Mouse (Mus musculus) midbrain, embryonic 15.5 days (tissue): ENCODE data around the gene Nagpa. TPM values are rescaled to one million over a fixed set of nuclear protein-coding genes. Genes with fewer than 3 reads are reported as not detected.
"Not testable (repeated sequence)": the region's sequence is repeated elsewhere in the genome, so short reads cannot be mapped to it uniquely, and the experiment has no call there.

Experiments used
- ATAC-seq: fragments of 200-750 bp; cut with Nextera tagmentation; replicated peaks from 2 replicates; pipeline ENCODE4 v1.8.0; 2017; ENCODE audit warnings: moderate TSS enrichment
- H3K27ac ChIP-seq: fragments of 300-500 bp; sonication (generic); 2 replicates; pipeline ENCODE4 v1.5.1; 2015; ENCODE audit warnings: mild to moderate bottlenecking, inconsistent platforms
- H3K27me3 ChIP-seq: fragments of 300-500 bp; sonication (generic); replicated peaks from 2 replicates; pipeline ENCODE4 v1.6.1; 2015; ENCODE audit warnings: inconsistent platforms
- H3K36me3 ChIP-seq: fragments of 300-500 bp; sonication (generic); replicated peaks from 2 replicates; pipeline ENCODE4 v1.6.1; 2015; ENCODE audit warnings: inconsistent platforms
- H3K4me1 ChIP-seq: fragments of 300-500 bp; sonication (generic); 2 replicates; pipeline ENCODE4 v1.6.1; 2015; ENCODE audit warnings: inconsistent platforms
- H3K4me2 ChIP-seq: fragments of 300-500 bp; sonication (generic); 2 replicates; pipeline ENCODE4 v1.6.1; 2015; ENCODE audit warnings: inconsistent platforms, mild to moderate bottlenecking, moderate library complexity
- H3K4me3 ChIP-seq: fragments of 300-500 bp; sonication (generic); 2 replicates; pipeline ENCODE4 v1.5.1; 2015; ENCODE audit warnings: mild to moderate bottlenecking, inconsistent platforms
- H3K9ac ChIP-seq: fragments of 300-500 bp; sonication (generic); 2 replicates; pipeline ENCODE4 v1.6.1; 2015; ENCODE audit warnings: mild to moderate bottlenecking, inconsistent platforms
- H3K9me3 ChIP-seq: fragments of 300-500 bp; sonication (generic); 2 replicates; pipeline ENCODE4 v1.6.1; 2016; ENCODE audit warnings: inconsistent platforms
- WGBS: fragments of 180-500 bp; shearing (Covaris S2); methylation state at CpG from one replicate; pipeline ENCODE4 v1.1.7; 2015; ENCODE audit warnings: mixed read lengths; 5-methylcytosine and 5-hydroxymethylcytosine counted together
- polyA plus RNA-seq: library from polyadenylated mRNA; unstranded; fragments of >200 nt; fragmentation: Nextera tagmentation; extraction: Ambion mirVana; gene quantifications from 2 replicates; pipeline ENCODE4 v1.2.1, GENCODE M21; 2015

Gene Nagpa
- 11.4 and 14.3 TPM in 2 replicates for polyA plus RNA-seq

DNA sequence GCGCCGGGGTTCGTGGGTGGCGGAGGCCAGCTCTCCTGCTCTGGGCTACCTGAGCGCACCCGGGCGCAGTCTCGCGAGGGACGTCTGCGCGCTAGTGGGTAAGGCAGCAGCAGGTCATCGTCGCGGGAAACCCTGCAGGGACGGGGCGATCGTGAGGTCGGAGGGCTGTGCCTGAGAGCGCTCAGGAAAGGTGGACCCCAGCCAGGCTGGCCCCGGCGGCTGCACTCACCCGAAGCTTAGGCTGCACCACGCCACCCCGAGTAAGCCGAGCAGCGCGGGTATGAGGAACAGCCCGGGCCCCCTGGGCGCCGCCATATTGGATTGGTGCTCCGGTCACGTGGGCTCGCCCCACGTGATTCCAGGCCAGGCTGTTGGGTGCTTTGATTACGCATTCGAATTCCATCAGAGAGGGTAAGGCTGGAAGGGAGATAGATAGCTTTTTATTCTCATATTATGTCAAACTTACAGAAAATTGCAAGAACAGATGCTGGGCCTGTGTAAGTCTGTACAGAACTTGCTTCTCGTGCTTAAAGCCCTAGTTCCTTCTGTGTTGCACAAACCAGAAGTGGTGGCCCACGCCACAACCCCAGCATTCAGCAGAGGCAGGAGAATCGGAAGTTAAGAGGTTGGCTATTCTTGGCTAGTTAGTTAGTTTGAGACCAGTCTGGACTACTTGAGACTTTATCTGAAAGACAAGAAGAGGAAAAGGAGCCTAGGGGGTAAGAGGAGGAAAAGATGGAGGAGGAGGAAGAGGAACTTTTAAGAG is at the start of gene Nagpa:
Gene Nagpa (minus strand): TSS at position 345 of the 766 bp plus-strand sequence.
- peak; percentile 93 for ATAC-seq
- Histone ChIP-seq H3K9ac (peak within 1 kb of the TSS; percentile 62), H3K36me3 (no peaks in the 10 kb centered on the region), H3K4me2 (peak within 1 kb of the TSS; percentile 95), H3K9me3 (no peaks in the 10 kb centered on the region), H3K27me3 (0 out of 2 replicates have a peak, but pooled peaks cover 13% of the 10 kb centered on the region), H3K4me3 (peak within 1 kb of the TSS; percentile 83), H3K27ac (peak within 1 kb of the TSS; percentile 45; the same call in 1 of the 2 replicates), H3K4me1 (peaks cover 10% of the 10 kb centered on the region)
- WGBS = 4% methylated on average over 40 of the region's 40 CpGs

DNA sequence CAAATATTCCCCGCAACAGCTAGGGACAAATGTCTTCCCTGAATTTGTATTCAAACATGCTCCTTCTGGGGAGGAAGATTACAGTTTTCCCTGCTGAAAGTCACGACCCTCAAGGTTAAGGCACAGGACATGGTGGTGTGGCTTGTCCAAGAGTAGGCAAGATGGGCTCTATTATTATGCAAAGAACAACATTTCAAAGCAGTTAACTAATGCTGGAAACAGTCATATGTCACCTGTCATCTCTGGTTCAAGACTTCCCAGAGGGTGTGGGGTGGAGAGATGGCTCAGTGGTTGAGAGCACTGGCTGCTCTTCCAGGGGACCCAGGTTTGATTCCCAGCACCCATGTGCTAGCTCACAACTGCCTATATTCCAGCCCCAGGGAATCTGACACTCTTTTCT is 48.4 kb upstream of the Nagpa start:
- Histone ChIP-seq H3K9me3 (no peaks in the 10 kb centered on the region), H3K9ac (no peak overlapping the region), H3K4me2 (no peak overlapping the region), H3K36me3 (0 out of 2 replicates have a peak, but pooled peaks cover 6% of the 10 kb centered on the region), H3K4me1 (peaks cover 20% of the 10 kb centered on the region), H3K4me3 (no peak overlapping the region), H3K27me3 (no peaks in the 10 kb centered on the region), H3K27ac (no peak overlapping the region)
- no peak for ATAC-seq
- 89% methylated on average over 2 of the region's 2 CpGs for WGBS

DNA sequence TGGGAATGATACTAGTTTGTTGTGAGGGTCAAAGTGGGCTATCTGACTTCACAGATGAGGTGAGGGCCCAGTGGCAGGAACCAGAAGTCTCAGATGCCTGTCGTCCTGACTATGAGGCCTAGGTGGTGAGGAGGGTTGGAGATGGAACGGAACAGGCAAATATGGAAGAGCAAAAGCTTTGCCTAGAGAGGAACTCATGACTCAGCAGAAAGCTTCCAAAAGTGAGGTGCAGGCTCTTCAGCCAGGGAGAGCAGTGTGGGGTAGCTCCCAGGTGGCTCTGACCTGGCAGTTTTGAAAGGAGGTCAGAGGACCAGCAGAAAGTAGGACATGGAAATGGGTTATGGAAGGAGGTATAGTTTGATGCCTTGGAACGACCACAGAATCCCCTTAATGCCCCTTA is 47.1 kb upstream of the Nagpa start:
- Histone ChIP-seq H3K27me3 (no peaks in the 10 kb centered on the region), H3K36me3 (0 out of 2 replicates have a peak, but pooled peaks cover 6% of the 10 kb centered on the region), H3K9ac (no peak overlapping the region), H3K4me2 (no peak overlapping the region), H3K27ac (no peak overlapping the region), H3K9me3 (no peaks in the 10 kb centered on the region), H3K4me3 (no peak overlapping the region), H3K4me1 (peaks cover 14% of the 10 kb centered on the region)
- WGBS = 87% methylated on average over 3 of the region's 3 CpGs
- ATAC-seq = no peak

DNA sequence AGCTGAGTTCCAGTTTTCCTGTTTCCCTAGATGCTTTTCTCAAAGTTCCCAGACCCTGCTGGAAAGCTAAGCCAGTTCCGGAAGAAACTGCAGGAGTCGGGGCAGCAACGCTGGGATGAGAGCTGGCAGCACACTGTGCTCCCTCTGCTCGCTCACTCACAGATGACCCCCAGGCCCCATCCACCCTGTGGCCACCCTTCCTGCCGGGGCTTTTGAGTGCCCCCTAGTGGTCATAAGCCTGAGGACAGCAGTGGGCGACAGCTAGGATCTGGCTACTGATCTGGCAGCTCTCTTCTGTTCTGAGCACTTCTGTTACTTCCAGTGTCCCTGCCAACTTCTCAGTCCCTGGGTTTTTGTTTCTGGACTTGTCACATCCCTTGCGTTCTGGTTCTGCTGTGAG is 40.6 kb upstream of the Nagpa start:
- WGBS = 35% methylated on average over 7 of the region's 7 CpGs
- H3K4me1 ChIP-seq = no peaks in the 10 kb centered on the region
- H3K27ac ChIP-seq = no peak overlapping the region
- no peak overlapping the region for H3K4me2 ChIP-seq
- H3K9ac ChIP-seq = no peak overlapping the region
- no peak; the same call in 1 of the 2 replicates for ATAC-seq
- H3K36me3 ChIP-seq = peaks cover 24% of the 10 kb centered on the region; the same call in 1 of the 2 replicates
- no peak overlapping the region for H3K4me3 ChIP-seq
- H3K27me3 ChIP-seq = no peaks in the 10 kb centered on the region
- H3K9me3 ChIP-seq = no peaks in the 10 kb centered on the region

DNA sequence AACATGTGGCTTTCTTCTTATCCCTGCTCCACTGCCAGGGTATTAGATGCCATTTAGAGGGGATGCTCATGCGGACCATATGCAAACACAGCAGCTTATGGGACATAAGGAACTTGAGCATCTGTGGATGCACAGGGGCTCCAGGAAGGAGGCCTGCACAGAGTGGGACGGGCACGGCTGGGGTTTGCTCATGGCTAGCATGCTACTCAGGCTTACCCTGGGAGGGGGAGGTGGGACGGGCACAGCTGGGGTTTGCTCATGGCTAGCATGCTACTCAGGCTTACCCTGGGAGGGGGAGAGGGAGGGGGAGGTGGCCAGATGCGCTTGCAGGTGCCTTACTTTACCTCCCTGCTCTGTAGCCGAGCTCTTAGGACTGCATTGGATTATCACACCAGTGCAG is 39.1 kb upstream of the Nagpa start:
- WGBS = 91% methylated on average over 6 of the region's 6 CpGs
- Histone ChIP-seq H3K27me3 (no peaks in the 10 kb centered on the region), H3K27ac (no peak overlapping the region), H3K4me1 (no peaks in the 10 kb centered on the region), H3K9me3 (no peaks in the 10 kb centered on the region), H3K4me2 (no peak overlapping the region), H3K4me3 (no peak overlapping the region), H3K36me3 (peaks cover 21% of the 10 kb centered on the region; the same call in 1 of the 2 replicates), H3K9ac (no peak overlapping the region)
- no peak for ATAC-seq

DNA sequence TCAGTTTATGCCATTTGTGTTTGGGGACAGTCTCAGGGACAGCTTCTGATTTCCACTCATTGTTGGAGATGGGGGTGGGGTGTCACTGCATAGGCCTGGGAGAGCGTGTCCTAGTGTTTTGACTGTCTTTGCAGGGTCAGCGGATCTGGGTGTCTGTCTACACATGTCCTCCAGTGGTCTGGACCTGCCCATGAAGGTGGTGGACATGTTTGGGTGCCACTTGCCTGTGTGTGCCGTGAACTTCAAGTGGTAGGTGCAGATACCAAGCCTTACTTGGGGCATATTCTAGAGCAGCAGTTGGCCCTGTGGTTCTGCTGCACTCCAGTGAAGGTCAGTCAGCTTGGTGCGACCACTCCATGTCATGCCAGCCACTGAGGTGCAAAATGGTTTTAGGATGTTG is 38.5 kb upstream of the Nagpa start:
- 94% methylated on average over 4 of the region's 4 CpGs for WGBS
- Histone ChIP-seq H3K9me3 (no peaks in the 10 kb centered on the region), H3K4me3 (no peak overlapping the region), H3K27ac (no peak overlapping the region), H3K4me1 (no peaks in the 10 kb centered on the region), H3K4me2 (no peak overlapping the region), H3K36me3 (peaks cover 21% of the 10 kb centered on the region; the same call in 1 of the 2 replicates), H3K9ac (no peak overlapping the region), H3K27me3 (no peaks in the 10 kb centered on the region)
- ATAC-seq = no peak

DNA sequence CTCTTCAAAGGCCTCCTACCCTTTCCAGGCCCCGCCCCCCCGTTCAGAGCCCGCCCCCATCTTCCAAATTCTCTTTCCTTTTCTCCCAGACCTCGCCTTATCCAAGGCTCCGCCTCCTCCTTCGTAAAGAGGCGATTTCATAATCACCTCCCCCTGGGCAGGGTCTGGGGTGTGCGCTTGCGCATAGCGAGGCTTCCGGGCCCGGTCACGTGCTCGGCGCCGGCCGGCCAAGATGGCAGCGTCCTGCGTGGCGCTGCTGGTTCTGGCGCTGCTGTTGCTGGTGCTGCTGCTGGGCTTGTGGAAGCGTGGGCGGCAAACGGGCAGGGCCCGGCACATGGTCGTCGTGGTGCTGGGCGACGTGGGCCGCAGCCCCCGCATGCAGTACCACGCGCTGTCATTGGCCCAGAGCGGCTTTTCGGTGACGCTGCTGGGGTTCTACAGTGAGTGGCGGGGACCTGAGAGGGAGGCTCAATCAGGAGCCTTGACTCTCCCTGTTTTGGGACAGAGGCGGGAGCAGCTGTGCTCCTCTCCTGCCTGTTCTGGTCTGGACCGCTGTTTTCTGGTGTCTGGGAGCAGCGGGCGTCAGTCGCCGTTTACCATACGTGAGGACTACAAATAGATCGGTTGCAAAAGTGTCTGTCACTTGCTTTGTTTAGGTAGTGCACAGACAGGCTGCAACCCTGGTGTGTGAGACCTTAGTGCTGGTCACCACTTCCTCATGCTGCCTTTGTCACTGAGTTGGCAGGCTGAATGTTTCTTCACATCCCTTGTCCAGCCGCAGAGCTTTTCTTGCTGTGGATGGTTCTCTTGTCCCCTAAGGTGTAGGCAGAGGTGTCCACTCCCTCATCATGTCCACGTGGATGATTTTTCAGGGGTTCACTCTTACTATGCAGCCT is 29.9 kb upstream of the Nagpa start, which contains the start of gene Alg1:
Gene Alg1 (plus strand): TSS at position 204 of the 896 bp plus-strand sequence.
- Histone ChIP-seq H3K27ac (peak within 1 kb of the TSS; percentile 70), H3K4me1 (peaks cover 10% of the 10 kb centered on the region), H3K4me3 (peak within 1 kb of the TSS; percentile 67), H3K27me3 (peaks cover 3% of the 10 kb centered on the region; the same call in 1 of the 2 replicates), H3K9me3 (no peaks in the 10 kb centered on the region), H3K36me3 (no peaks in the 10 kb centered on the region), H3K9ac (peak within 1 kb of the TSS; percentile 68), H3K4me2 (peak within 1 kb of the TSS; percentile 70)
- ATAC-seq = peak; percentile 97
- 3% methylated on average over 47 of the region's 47 CpGs for WGBS

DNA sequence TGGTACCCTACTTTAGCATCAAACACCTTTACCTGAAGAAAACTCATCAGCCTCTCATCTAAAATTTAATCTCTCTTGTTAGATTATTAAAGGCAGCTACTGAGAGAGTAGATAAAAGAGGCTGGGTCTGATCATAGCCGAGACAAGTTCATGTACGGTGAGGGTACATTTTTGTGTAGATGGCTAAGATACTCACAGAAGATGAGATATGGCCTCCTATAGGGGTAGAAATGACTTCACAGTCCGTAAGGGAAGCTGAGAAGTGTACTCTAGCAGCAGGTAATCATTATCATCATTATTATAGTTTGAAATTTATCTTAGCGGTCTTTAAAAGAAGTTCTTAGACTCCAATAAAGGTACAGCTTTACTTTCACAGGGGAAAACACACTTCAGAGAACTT is 29.2 kb upstream of the Nagpa start:
- peaks cover 3% of the 10 kb centered on the region; the same call in 1 of the 2 replicates for H3K27me3 ChIP-seq
- peaks cover 10% of the 10 kb centered on the region for H3K4me1 ChIP-seq
- H3K4me3 ChIP-seq = peak overlapping the region; percentile 67
- no peak; the same call in 1 of the 2 replicates for ATAC-seq
- H3K27ac ChIP-seq = no peak overlapping the region
- WGBS = 72% methylated on average over 4 of the region's 4 CpGs
- peak overlapping the region; percentile 70 for H3K4me2 ChIP-seq
- no peaks in the 10 kb centered on the region for H3K36me3 ChIP-seq
- no peaks in the 10 kb centered on the region for H3K9me3 ChIP-seq
- H3K9ac ChIP-seq = no peak overlapping the region

DNA sequence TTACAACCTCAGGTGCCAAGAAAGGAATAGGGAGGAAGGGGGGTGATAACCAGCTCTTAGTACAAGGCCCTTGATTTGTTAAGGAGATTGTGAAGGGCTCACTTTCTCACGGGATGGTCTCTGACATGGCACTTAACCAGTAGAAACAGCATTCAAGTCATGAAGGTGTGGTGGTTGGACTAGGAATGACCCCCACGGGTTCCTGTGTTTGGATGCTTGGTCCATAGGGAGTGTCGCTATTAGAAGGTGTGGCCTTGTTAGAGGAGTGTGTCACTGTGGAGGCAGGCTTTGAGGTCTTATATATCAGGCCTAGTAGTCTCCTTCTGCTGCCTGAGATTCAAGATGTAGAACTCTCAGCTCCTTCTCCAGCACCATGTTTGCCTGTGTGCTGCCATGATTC is 24.3 kb upstream of the Nagpa start:
- not testable (repeated sequence) for ATAC-seq, H3K4me3 ChIP-seq, H3K9ac ChIP-seq, H3K9me3 ChIP-seq, H3K4me2 ChIP-seq, H3K4me1 ChIP-seq, H3K27ac ChIP-seq, H3K36me3 ChIP-seq, H3K27me3 ChIP-seq
- WGBS = 76% methylated on average over 3 of the region's 3 CpGs

DNA sequence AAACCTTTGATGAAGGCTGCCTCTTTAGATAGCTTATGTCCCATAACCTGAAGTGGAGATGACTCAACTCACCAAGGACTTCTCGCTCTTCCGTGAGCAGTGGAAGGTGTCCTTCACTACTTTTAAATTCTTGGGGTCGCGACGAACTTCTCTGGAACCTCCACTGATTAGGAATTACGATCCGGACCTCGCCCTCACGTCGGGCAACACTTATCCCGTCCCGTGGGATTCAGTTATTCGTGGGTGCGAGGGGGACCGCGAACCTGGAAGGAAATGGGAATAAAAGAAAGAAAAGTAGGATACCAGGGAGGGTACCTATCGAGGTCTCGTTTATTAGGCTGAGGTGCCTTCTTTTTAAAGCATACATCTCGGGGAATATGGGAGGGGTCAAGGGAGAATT is 23.7 kb upstream of the Nagpa start:
- H3K9ac ChIP-seq, H3K27ac ChIP-seq, H3K4me2 ChIP-seq, ATAC-seq, H3K9me3 ChIP-seq, H3K27me3 ChIP-seq, H3K4me3 ChIP-seq, H3K4me1 ChIP-seq, H3K36me3 ChIP-seq: not testable (repeated sequence)
- WGBS = 85% methylated on average over 19 of the region's 19 CpGs

DNA sequence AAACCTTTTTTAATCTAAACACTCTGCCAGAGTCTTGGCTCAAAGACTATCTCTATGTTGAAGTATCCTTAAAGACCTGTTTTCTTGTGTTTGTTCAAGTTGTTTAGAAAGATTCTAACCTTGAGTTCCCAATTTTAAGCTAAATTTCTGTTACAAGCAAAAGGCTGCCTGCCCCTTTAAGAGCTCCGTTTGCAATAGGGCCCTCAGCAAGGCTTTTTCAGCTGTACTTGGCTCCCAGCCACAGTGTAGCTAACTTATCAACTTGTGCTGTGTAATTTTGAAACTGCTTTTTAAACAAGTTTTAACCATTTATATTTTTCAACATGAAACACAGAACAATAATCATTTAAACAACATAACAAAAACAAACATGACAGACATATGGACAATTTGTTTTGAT is 22.7 kb upstream of the Nagpa start:
- H3K9me3 ChIP-seq, H3K27ac ChIP-seq, H3K9ac ChIP-seq, H3K4me2 ChIP-seq, H3K27me3 ChIP-seq, H3K4me3 ChIP-seq, H3K4me1 ChIP-seq, H3K36me3 ChIP-seq, ATAC-seq: not testable (repeated sequence)
- 12% methylated on average over 1 of the region's 1 CpGs for WGBS

DNA sequence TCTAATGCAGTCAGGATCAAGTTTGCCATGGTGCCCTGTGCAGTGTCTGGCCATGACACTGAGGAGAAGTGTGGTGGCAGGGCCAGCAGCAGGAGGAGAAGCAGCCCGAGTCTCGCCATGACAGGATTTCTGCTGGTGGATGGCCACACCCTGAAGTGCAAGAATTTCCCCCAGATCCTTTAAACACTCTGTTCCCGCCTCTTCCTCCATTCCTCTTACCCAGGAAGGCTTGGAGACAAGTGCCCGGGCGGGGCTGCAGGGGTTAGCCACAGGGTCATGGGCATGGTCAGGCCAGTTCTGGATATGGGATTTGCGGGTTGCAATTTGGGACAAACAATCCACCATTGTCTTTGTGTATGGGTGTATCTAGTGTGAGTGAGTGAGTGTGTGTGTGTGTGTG is 18.3 kb upstream of the Nagpa start, which contains the start of gene AU021092:
Gene AU021092 (minus strand): TSS at position 160 of the 400 bp plus-strand sequence.
- Histone ChIP-seq H3K4me1 (no peaks in the 10 kb centered on the region), H3K9ac (no peak within 1 kb of the TSS), H3K27ac (0 out of 2 replicates have a peak within 1 kb of the TSS, but pooled peaks have one; percentile 29), H3K36me3 (no peaks in the 10 kb centered on the region), H3K4me3 (no peak within 1 kb of the TSS), H3K27me3 (peaks cover 3% of the 10 kb centered on the region; the same call in 1 of the 2 replicates), H3K4me2 (no peak within 1 kb of the TSS), H3K9me3 (no peaks in the 10 kb centered on the region)
- 85% methylated on average over 6 of the region's 6 CpGs for WGBS
- ATAC-seq = no peak
